ENCODE assay signal across 23 mouse cellular contexts in genomic region chr3:147278602-147279001, GRCm38 (mm10).
"Had no signal": no experiment of that assay in that cellular context is flagged by ENCODE, and none has a peak within 500 bp of the region (broad histone marks: within the 10 kb centered on the region; RNA-seq: fewer than 3 reads in every experiment).

No protein-coding gene starts in this region.

- ATAC-seq: intestine, postnatal 0 days; liver, embryonic 12.5 days had no signal

- H3K4me2 ChIP-seq: limb, embryonic 13.5 days; liver, embryonic 12.5 days; liver, embryonic 15.5 days; midbrain, embryonic 12.5 days; neural tube, embryonic 12.5 days; neural tube, embryonic 15.5 days; stomach, embryonic 15.5 days had no signal

- H3K4me3 ChIP-seq: layer of hippocampus, adult 2 months; limb, embryonic 10.5 days; limb, embryonic 13.5 days; liver, embryonic 12.5 days; liver, embryonic 15.5 days; midbrain, embryonic 12.5 days; neural tube, embryonic 12.5 days; neural tube, embryonic 15.5 days; stomach, embryonic 15.5 days had no signal

- DNase-seq: kidney, adult 2 months; kidney, postnatal 25 days; layer of hippocampus, adult 9-11 months; liver; lung, adult 18-20 months; lung, postnatal 14 days; lung, postnatal 4 days; right cerebral cortex, adult 18-20 months; right cerebral cortex, postnatal 14 days; right cerebral cortex, postnatal 4 days; thymus, adult 2 months; thymus, postnatal 14 days had no signal

- H3K4me1 ChIP-seq: limb, embryonic 13.5 days; liver, embryonic 12.5 days; liver, embryonic 15.5 days; midbrain, embryonic 12.5 days; neural tube, embryonic 12.5 days; neural tube, embryonic 15.5 days; stomach, embryonic 15.5 days had no signal

- H3K9me3 ChIP-seq: limb, embryonic 10.5 days; limb, embryonic 13.5 days; liver, embryonic 12.5 days; liver, embryonic 15.5 days; midbrain, embryonic 12.5 days; neural tube, embryonic 12.5 days; neural tube, embryonic 15.5 days; stomach, embryonic 15.5 days had no signal

- H3K27me3 ChIP-seq: limb, embryonic 13.5 days; liver, embryonic 12.5 days; liver, embryonic 15.5 days; midbrain, embryonic 12.5 days; neural tube, embryonic 12.5 days; neural tube, embryonic 15.5 days; stomach, embryonic 15.5 days had no signal

- H3K36me3 ChIP-seq: limb, embryonic 10.5 days; limb, embryonic 13.5 days; liver, embryonic 12.5 days; liver, embryonic 15.5 days; midbrain, embryonic 12.5 days; neural tube, embryonic 12.5 days; neural tube, embryonic 15.5 days; stomach, embryonic 15.5 days had no signal

- H3K27ac ChIP-seq: kidney, postnatal 0 days; layer of hippocampus, adult 2 months; limb, embryonic 10.5 days; limb, embryonic 13.5 days; liver, embryonic 12.5 days; liver, embryonic 15.5 days; midbrain, embryonic 12.5 days; neural tube, embryonic 12.5 days; neural tube, embryonic 15.5 days; stomach, embryonic 15.5 days had no signal

- H3K9ac ChIP-seq: limb, embryonic 13.5 days; liver, embryonic 12.5 days; liver, embryonic 15.5 days; midbrain, embryonic 12.5 days; neural tube, embryonic 12.5 days; neural tube, embryonic 15.5 days; stomach, embryonic 15.5 days had no signal
